Mouse (Mus musculus): ENCODE data around the gene Ctnnd2. TPM values are rescaled to one million over a fixed set of nuclear protein-coding genes. Genes with fewer than 3 reads are reported as not detected.

Ctnnd2 gene
- polyA plus RNA-seq, 1 experiment from 2014 or later, result 61.2 TPM

DNA sequence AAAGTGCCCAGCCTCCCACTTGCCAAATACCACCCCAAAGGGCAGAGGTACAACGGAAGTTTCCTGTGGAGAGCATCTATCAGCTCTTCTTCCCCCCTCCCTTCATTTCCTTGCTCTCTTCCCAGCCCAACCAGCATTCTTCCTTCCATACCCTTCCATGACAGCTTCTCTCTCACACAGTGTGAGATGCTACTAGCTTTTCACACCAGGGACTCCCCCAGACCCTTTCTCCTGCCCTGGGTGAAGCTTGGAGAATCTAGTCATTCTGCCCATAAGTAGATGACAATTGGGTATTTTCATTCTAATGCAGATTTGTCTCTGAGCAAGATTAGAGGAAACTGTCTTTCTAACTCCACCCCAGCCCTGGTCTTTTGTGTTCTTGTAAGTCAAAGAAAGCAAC, 473.3 kb downstream of the Ctnnd2 start:
- WGBS, result 16% methylated on average over 1 of the region's 1 CpGs
- DNase-seq (no peak), ATAC-seq (ENCODE audit: low FRiP score, low TSS enrichment) (no peak)
- Histone ChIP-seq H3K36me3 (ENCODE audit: control insufficient read depth, insufficient read depth, low read length) (no peaks in the 10 kb centered on the region), H3K27ac (replicated peaks; ENCODE audit: low read depth, low read length) (no peak overlapping the region), H3K4me2 (ENCODE audit: low read length) (no peak overlapping the region), H3K9me3 (ENCODE audit: control insufficient read depth, low read length) (no peaks in the 10 kb centered on the region), H3K4me3 (replicated peaks; ENCODE audit: low read depth, low read length) (no peak overlapping the region), H3K27me3 (ENCODE audit: control insufficient read depth, insufficient read depth, low read length) (peaks cover 4% of the 10 kb centered on the region; the same call in 1 of the 2 replicates), H3K9ac (replicated peaks; ENCODE audit: low read length) (no peak overlapping the region), H3K4me1 (ENCODE audit: control insufficient read depth, insufficient read depth, low read length) (0 out of 2 replicates have a peak, but pooled peaks cover 5% of the 10 kb centered on the region)

DNA sequence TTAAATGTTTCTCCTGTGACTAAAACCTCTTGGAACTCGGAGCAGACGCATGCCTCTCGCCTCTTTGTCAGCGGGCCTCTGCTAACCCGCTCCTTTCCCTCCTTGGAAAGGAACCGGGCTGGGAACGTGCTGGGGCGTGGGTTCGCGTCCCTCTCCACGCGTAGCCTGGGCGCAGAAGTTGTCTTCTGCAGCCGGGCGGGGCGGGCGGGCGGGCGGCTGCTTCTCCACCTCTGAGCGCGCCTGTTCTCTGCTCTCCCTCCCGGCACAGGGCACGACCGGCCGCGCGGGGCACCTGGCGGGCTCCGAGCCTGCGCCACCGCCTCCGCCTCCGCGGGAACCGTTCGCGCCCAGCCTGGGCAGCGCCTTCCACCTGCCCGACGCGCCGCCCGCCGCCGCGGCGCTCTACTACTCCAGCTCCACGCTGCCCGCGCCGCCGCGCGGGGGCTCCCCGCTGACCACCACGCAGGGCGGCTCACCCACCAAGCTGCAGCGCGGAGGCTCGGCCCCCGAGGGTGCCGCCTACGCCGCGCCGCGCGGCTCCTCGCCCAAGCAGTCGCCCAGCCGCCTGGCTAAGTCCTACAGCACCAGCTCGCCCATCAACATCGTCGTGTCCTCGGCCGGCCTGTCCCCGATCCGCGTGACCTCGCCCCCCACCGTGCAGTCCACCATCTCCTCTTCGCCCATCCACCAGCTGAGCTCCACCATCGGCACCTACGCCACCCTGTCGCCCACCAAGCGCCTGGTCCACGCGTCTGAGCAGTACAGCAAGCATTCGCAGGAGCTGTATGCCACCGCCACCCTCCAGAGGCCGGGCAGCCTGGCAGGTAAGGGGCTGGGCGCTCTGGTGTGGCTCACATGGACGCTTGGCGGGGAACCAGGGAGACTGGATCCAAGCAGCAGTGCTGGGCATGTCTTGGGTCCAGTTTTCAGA, 474.4 kb downstream of the Ctnnd2 start:
- Histone ChIP-seq H3K27ac (replicated peaks; ENCODE audit: low read depth, low read length) (no peak overlapping the region), H3K4me3 (replicated peaks; ENCODE audit: low read depth, low read length) (peak overlapping the region; percentile 53), H3K4me2 (ENCODE audit: low read length) (peak overlapping the region; percentile 98), H3K36me3 (ENCODE audit: control insufficient read depth, insufficient read depth, low read length) (no peaks in the 10 kb centered on the region), H3K9me3 (ENCODE audit: control insufficient read depth, low read length) (no peaks in the 10 kb centered on the region), H3K4me1 (ENCODE audit: control insufficient read depth, insufficient read depth, low read length) (0 out of 2 replicates have a peak, but pooled peaks cover 5% of the 10 kb centered on the region), H3K27me3 (ENCODE audit: control insufficient read depth, insufficient read depth, low read length) (peaks cover 4% of the 10 kb centered on the region; the same call in 1 of the 2 replicates), H3K9ac (replicated peaks; ENCODE audit: low read length) (peak overlapping the region; percentile 64)
- WGBS, result under 1% methylated on average over 90 of the region's 94 CpGs
- ATAC-seq (ENCODE audit: low FRiP score, low TSS enrichment), result peak; percentile 57
- DNase-seq, result peak; percentile 67

DNA sequence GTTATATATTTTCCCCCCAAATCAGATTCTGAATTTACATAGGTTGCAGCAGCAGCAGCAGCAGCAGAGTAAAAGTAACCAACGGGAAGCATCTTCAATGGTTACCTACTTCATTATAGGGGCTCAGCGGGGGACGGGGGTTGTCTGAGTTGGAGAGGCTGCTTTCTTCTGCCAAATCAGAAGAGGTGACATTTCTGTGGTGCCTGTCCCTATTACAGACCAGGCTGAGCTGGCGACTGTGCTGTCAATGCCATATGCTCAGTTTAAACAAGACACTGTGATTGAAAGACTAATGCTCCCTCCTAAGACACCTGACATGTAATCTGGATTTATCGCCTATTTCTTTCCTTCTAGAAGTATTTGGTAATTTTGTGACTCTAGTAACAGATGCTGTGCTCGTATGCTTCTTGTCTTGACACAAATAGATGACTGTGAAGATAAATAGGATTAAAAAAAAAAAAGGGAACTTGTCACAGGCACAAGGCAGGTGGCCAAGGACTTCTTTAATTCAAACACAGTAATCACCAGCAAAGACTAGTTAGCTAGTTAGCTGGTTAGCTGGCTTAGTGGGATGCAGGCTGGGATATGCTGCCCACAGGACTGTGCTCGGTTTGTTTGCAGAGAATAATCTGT, 475.4 kb downstream of the Ctnnd2 start:
- Histone ChIP-seq H3K27ac (replicated peaks; ENCODE audit: low read depth, low read length) (no peak overlapping the region), H3K9me3 (ENCODE audit: control insufficient read depth, low read length) (no peaks in the 10 kb centered on the region), H3K9ac (replicated peaks; ENCODE audit: low read length) (no peak overlapping the region), H3K36me3 (ENCODE audit: control insufficient read depth, insufficient read depth, low read length) (no peaks in the 10 kb centered on the region), H3K4me3 (replicated peaks; ENCODE audit: low read depth, low read length) (no peak overlapping the region), H3K27me3 (ENCODE audit: control insufficient read depth, insufficient read depth, low read length) (peaks cover 4% of the 10 kb centered on the region; the same call in 1 of the 2 replicates), H3K4me2 (ENCODE audit: low read length) (no peak overlapping the region), H3K4me1 (ENCODE audit: control insufficient read depth, insufficient read depth, low read length) (0 out of 2 replicates have a peak, but pooled peaks cover 5% of the 10 kb centered on the region)
- no peak for DNase-seq
- 35% methylated on average over 7 of the region's 7 CpGs for WGBS
- no peak for ATAC-seq (ENCODE audit: low FRiP score, low TSS enrichment)

DNA sequence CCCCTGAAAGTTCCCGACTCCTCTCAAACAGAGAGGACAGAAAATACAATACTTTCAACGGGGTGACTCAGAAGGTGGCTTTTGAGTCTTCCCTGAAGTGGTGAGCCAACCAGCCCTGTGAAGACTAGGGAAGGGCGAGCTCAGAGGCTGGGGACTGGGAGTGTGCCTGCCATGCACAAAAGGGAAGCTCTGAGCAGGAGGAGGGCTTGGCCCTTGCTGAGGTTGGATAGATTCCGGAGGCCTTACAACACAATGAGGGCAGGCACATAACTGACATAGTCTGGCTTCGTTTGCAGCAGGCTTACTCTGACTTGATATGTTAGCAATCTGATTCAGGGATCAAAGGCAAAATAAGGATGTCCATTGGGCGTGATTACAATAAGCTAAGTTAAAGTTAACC, 477.6 kb downstream of the Ctnnd2 start:
- Histone ChIP-seq H3K9me3 (ENCODE audit: control insufficient read depth, low read length) (no peaks in the 10 kb centered on the region), H3K9ac (replicated peaks; ENCODE audit: low read length) (no peak overlapping the region), H3K27ac (replicated peaks; ENCODE audit: low read depth, low read length) (no peak overlapping the region), H3K4me2 (ENCODE audit: low read length) (no peak overlapping the region), H3K4me3 (replicated peaks; ENCODE audit: low read depth, low read length) (no peak overlapping the region), H3K4me1 (ENCODE audit: control insufficient read depth, insufficient read depth, low read length) (0 out of 2 replicates have a peak, but pooled peaks cover 5% of the 10 kb centered on the region), H3K36me3 (ENCODE audit: control insufficient read depth, insufficient read depth, low read length) (no peaks in the 10 kb centered on the region), H3K27me3 (ENCODE audit: control insufficient read depth, insufficient read depth, low read length) (peaks cover 4% of the 10 kb centered on the region; the same call in 1 of the 2 replicates)
- DNase-seq (no peak), ATAC-seq (ENCODE audit: low FRiP score, low TSS enrichment) (no peak)
- 46% methylated on average over 6 of the region's 6 CpGs for WGBS

DNA sequence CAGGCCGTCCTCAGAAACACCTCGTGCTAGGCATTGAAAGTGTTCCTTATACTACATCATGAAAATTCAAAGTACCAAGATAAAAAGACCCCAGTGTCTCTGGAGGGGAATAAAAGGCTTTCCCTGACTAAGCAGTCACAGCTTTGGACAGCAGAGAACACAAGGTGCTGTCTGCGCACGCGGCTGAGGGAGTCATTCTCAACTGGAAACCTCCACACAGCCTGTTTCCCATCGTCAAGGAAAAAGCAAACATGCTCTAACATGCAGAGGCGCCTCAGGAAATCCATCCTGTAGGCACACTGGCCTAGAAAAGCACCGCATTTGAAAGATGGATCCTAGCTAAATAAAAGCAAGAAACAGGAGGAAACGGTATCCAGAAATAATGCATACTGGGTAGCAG, 483.0 kb downstream of the Ctnnd2 start:
- Histone ChIP-seq H3K4me3 (replicated peaks; ENCODE audit: low read depth, low read length) (no peak overlapping the region), H3K27me3 (ENCODE audit: control insufficient read depth, insufficient read depth, low read length) (no peaks in the 10 kb centered on the region), H3K9ac (replicated peaks; ENCODE audit: low read length) (no peak overlapping the region), H3K4me2 (ENCODE audit: low read length) (no peak overlapping the region), H3K27ac (replicated peaks; ENCODE audit: low read depth, low read length) (peak overlapping the region; percentile 60), H3K9me3 (ENCODE audit: control insufficient read depth, low read length) (no peaks in the 10 kb centered on the region), H3K36me3 (ENCODE audit: control insufficient read depth, insufficient read depth, low read length) (no peaks in the 10 kb centered on the region), H3K4me1 (ENCODE audit: control insufficient read depth, insufficient read depth, low read length) (peaks cover 15% of the 10 kb centered on the region)
- DNase-seq, result peak; percentile 44
- 55% methylated on average over 9 of the region's 9 CpGs for WGBS
- no peak; the same call in 1 of the 2 replicates for ATAC-seq (ENCODE audit: low FRiP score, low TSS enrichment)

DNA sequence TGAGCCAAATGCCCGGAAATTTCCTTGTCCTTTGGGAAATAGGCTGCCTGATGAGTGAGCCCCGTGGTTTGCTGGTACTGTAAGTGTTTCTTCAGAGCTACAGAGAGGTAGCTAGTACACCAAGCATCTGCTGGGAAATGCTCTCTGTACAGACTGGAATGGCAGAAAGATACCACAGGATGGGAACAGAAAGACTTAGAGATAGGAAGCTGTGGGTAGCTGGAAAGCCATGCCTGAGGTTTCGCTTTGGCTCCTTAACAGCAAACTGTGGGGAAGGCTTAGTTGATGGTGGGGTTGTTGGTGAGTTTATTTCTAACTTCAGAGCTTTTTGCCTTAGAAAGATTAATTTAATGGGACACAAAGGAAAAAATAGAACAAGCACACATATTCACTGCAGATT, 485.2 kb downstream of the Ctnnd2 start:
- H3K27ac ChIP-seq (replicated peaks; ENCODE audit: low read depth, low read length), result no peak overlapping the region

DNA sequence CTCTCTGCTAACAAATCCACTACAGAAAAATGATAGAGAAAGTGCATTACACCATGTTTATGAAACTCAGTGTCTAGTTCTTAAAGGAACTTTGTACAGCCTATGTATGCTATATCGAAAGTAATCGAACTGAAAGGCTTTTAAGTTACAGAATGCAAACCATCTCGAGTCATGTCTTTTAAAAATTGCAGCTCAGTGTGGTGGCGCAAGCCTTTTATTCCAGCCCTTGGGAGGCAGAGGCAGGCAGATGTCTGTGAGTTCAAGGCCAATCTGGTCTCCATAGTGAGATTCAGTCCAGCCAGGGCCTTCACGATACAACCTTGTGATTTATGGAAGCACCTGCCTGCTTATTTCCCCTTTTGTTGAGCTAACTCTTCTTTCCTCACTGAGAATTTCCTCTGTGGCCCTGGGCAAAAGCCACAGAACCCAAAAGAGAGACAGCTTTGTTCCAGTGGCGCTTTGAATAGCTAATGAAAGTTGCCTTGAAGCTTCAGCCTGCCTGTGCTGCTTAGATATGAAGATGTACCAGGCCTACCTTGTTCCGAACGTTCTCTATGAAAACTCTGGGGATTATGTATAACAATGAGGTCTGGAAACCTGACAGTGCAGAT, 488.3 kb downstream of the Ctnnd2 start:
- no peak overlapping the region for H3K4me3 ChIP-seq (replicated peaks; ENCODE audit: low read depth, low read length)
- no peaks in the 10 kb centered on the region for H3K27me3 ChIP-seq (ENCODE audit: control insufficient read depth, insufficient read depth, low read length)
- H3K27ac ChIP-seq (replicated peaks; ENCODE audit: low read depth, low read length), result no peak overlapping the region
- 79% methylated on average over 8 of the region's 8 CpGs for WGBS
- ATAC-seq (ENCODE audit: low FRiP score, low TSS enrichment), result no peak
- no peak for DNase-seq
- no peaks in the 10 kb centered on the region for H3K36me3 ChIP-seq (ENCODE audit: control insufficient read depth, insufficient read depth, low read length)
- H3K9ac ChIP-seq (replicated peaks; ENCODE audit: low read length), result no peak overlapping the region
- no peaks in the 10 kb centered on the region for H3K9me3 ChIP-seq (ENCODE audit: control insufficient read depth, low read length)
- peaks cover 10% of the 10 kb centered on the region for H3K4me1 ChIP-seq (ENCODE audit: control insufficient read depth, insufficient read depth, low read length)
- no peak overlapping the region for H3K4me2 ChIP-seq (ENCODE audit: low read length)

More for the DNA sequence above, 485.2 kb downstream of the Ctnnd2 start:
- Histone ChIP-seq H3K27me3 (ENCODE audit: control insufficient read depth, insufficient read depth, low read length) (no peaks in the 10 kb centered on the region), H3K4me2 (ENCODE audit: low read length) (no peak overlapping the region), H3K9me3 (ENCODE audit: control insufficient read depth, low read length) (no peaks in the 10 kb centered on the region), H3K9ac (replicated peaks; ENCODE audit: low read length) (no peak overlapping the region), H3K4me3 (replicated peaks; ENCODE audit: low read depth, low read length) (no peak overlapping the region), H3K4me1 (ENCODE audit: control insufficient read depth, insufficient read depth, low read length) (peaks cover 15% of the 10 kb centered on the region), H3K36me3 (ENCODE audit: control insufficient read depth, insufficient read depth, low read length) (no peaks in the 10 kb centered on the region)
- DNase-seq, result no peak
- no peak for ATAC-seq (ENCODE audit: low FRiP score, low TSS enrichment)
- WGBS, result 74% methylated on average over 3 of the region's 3 CpGs

DNA sequence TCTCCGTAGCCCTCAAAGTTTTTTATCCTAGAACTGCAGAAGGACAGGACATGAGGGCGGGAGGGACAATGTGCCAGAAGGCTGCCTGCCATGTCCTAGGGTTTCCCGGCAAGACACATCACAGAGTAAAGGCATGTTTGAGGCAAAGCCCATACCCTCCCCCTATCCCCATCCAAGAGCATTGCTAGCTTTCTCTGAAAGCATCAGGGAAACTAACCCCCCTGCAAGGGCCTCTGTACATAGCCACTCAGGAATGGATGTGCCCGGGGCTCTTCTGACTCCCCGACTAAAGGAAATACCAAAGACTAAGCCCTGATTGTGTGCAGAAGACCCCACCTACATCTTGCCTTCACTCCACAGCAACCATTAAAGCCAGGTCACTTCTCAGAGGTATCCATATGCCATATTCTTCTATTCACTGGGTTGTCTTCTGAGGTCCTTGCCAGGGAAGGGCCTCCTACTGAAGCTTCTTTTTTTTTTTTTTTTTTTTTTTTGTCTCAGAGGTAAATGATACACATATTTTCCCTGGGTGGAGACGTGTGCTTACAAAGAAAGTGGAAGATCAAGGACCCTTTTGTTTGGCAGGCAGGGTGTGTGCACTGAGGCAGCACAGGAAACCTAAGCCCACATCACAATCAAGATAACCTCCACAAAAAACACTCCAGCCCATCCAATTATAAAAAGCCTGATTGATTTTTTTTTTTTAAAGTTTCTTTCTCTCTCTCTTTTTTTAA, 489.5 kb downstream of the Ctnnd2 start:
- no peaks in the 10 kb centered on the region for H3K9me3 ChIP-seq (ENCODE audit: control insufficient read depth, low read length)
- H3K36me3 ChIP-seq (ENCODE audit: control insufficient read depth, insufficient read depth, low read length), result no peaks in the 10 kb centered on the region
- ATAC-seq (ENCODE audit: low FRiP score, low TSS enrichment), result no peak
- no peak overlapping the region for H3K4me3 ChIP-seq (replicated peaks; ENCODE audit: low read depth, low read length)
- no peak for DNase-seq
- no peak overlapping the region for H3K4me2 ChIP-seq (ENCODE audit: low read length)
- no peaks in the 10 kb centered on the region for H3K27me3 ChIP-seq (ENCODE audit: control insufficient read depth, insufficient read depth, low read length)
- H3K9ac ChIP-seq (replicated peaks; ENCODE audit: low read length), result no peak overlapping the region
- H3K27ac ChIP-seq (replicated peaks; ENCODE audit: low read depth, low read length), result no peak overlapping the region
- peaks cover 4% of the 10 kb centered on the region; the same call in 1 of the 2 replicates for H3K4me1 ChIP-seq (ENCODE audit: control insufficient read depth, insufficient read depth, low read length)
- WGBS, result 35% methylated on average over 6 of the region's 6 CpGs
